Mouse (Mus musculus): ENCODE measurements around the gene Arf1. TPM values are rescaled to one million over a fixed set of nuclear protein-coding genes. Genes with fewer than 3 reads are reported as not detected.

The Arf1 gene
- total RNA-seq, 2 experiments from 2014 or later = 226 to 229 TPM

- H3K4me3 ChIP-seq = peak within 1 kb of the TSS; percentile 94
- intact Hi-C loops (cut with DNase I) = no loop called here
- peak; percentile 97 for DNase-seq
- peak within 1 kb of the TSS; percentile 94 for H3K27ac ChIP-seq
- TF ChIP-seq CTCF (IDR thresholded peaks at IDR 0.05) = no peak
These were observed 25.7 kb downstream of the Arf1 start, which contains the start of gene Mrpl55 for GRCm38 (mm10) chr11:59202081-59202995. Mrpl55 (plus strand) TSS chr11:59202486.

- no peak for DNase-seq
- Histone ChIP-seq H3K4me3 (peak overlapping the region; percentile 94), H3K27ac (peak overlapping the region; percentile 94)
- intact Hi-C loops (cut with DNase I) = no loop called here
- no peak for TF ChIP-seq CTCF (IDR thresholded peaks at IDR 0.05)
These were observed 26.7 kb downstream of the Arf1 start for GRCm38 (mm10) chr11:59201216-59202002.

GRCm38 (mm10) chr11:59196230-59196629 lies 31.8 kb downstream of the Arf1 start:
- DNase-seq = no peak
- TF ChIP-seq CTCF (IDR thresholded peaks at IDR 0.05) = no peak
- intact Hi-C loops (cut with DNase I) = loop anchor here (10.0 kb wide), 1 partner anchor 221 kb away; the partner anchor contains the start of gene Trim11

GRCm38 (mm10) chr11:59192059-59192386 lies 36.0 kb downstream of the Arf1 start, which contains the start of gene Guk1:
Guk1 (minus strand) TSS chr11:59192212.
- Histone ChIP-seq H3K4me3 (peak within 1 kb of the TSS; percentile 88), H3K27ac (peak within 1 kb of the TSS; percentile 95)
- no peak for TF ChIP-seq CTCF (IDR thresholded peaks at IDR 0.05)
- intact Hi-C loops (cut with DNase I) = loop anchor here (10.0 kb wide), 1 partner anchor 217 kb away; the partner anchor contains the start of gene Trim11
- no peak for DNase-seq

More at GRCm38 (mm10) chr11:59196230-59196629, 31.8 kb downstream of the Arf1 start:
- Histone ChIP-seq H3K4me3 (no peak overlapping the region), H3K27ac (no peak overlapping the region)

GRCm38 (mm10) chr11:59191231-59192058 lies 36.6 kb downstream of the Arf1 start:
- intact Hi-C loops (cut with DNase I) = loop anchor here (10.0 kb wide), 1 partner anchor 217 kb away; the partner anchor contains the start of gene Trim11
- no peak for TF ChIP-seq CTCF (IDR thresholded peaks at IDR 0.05)

GRCm38 (mm10) chr11:59187706-59188105 lies 40.4 kb downstream of the Arf1 start:
- TF ChIP-seq CTCF (IDR thresholded peaks at IDR 0.05) = no peak
- H3K4me3 ChIP-seq = no peak overlapping the region
- no peak overlapping the region for H3K27ac ChIP-seq
- DNase-seq = no peak
- intact Hi-C loops (cut with DNase I) = loop anchor here (5.0 kb wide), 1 partner anchor 105 kb away; no protein-coding TSS in a partner anchor

More at GRCm38 (mm10) chr11:59191231-59192058, 36.6 kb downstream of the Arf1 start:
- Histone ChIP-seq H3K27ac (peak overlapping the region; percentile 95), H3K4me3 (peak overlapping the region; percentile 88)
- DNase-seq = peak; percentile 95

GRCm38 (mm10) chr11:59185490-59185889 lies 42.6 kb downstream of the Arf1 start:
- DNase-seq = no peak
- no peak overlapping the region for H3K4me3 ChIP-seq
- H3K27ac ChIP-seq = no peak overlapping the region
- intact Hi-C loops (cut with DNase I) = loop anchor here (5.0 kb wide), 1 partner anchor 103 kb away; no protein-coding TSS in a partner anchor
- no peak for TF ChIP-seq CTCF (IDR thresholded peaks at IDR 0.05)

- Histone ChIP-seq H3K27ac (peak overlapping the region; percentile 80), H3K4me3 (peak overlapping the region; percentile 43)
- DNase-seq = peak; percentile 83
- intact Hi-C loops (cut with DNase I) = loop anchor here (1.0 to 5.0 kb wide), 2 partner anchors 23 to 92 kb away; no protein-coding TSS in a partner anchor
- peak; percentile 89 for TF ChIP-seq CTCF (IDR thresholded peaks at IDR 0.05)
These were observed 44.2 kb downstream of the Arf1 start for GRCm38 (mm10) chr11:59183821-59184220.

- intact Hi-C loops (cut with DNase I) = loop anchor here (1.0 to 5.0 kb wide), 2 partner anchors 22 to 91 kb away; no protein-coding TSS in a partner anchor
- peak within 1 kb of the TSS; percentile 80 for H3K27ac ChIP-seq
- DNase-seq = peak; percentile 81
- H3K4me3 ChIP-seq = peak within 1 kb of the TSS; percentile 43
- TF ChIP-seq CTCF (IDR thresholded peaks at IDR 0.05) = no peak
These were observed 45.2 kb downstream of the Arf1 start, which contains the start of gene Gjc2 for GRCm38 (mm10) chr11:59182864-59183331. Gjc2 (minus strand) TSS chr11:59183213.

GRCm38 (mm10) chr11:59176921-59177320 lies 51.1 kb downstream of the Arf1 start:
- DNase-seq = no peak
- intact Hi-C loops (cut with DNase I) = no loop called here
- peak overlapping the region; percentile 47 for H3K4me3 ChIP-seq

GRCm38 (mm10) chr11:59176475-59176874 lies 51.6 kb downstream of the Arf1 start:
- intact Hi-C loops (cut with DNase I) = no loop called here
- peak overlapping the region; percentile 47 for H3K4me3 ChIP-seq
- TF ChIP-seq CTCF (IDR thresholded peaks at IDR 0.05) = no peak
- no peak overlapping the region for H3K27ac ChIP-seq
- no peak for DNase-seq

More at GRCm38 (mm10) chr11:59176921-59177320, 51.1 kb downstream of the Arf1 start:
- no peak overlapping the region for H3K27ac ChIP-seq
- no peak for TF ChIP-seq CTCF (IDR thresholded peaks at IDR 0.05)
